Mouse (Mus musculus): ENCODE measurements around the gene Tnfrsf14.

DNA sequence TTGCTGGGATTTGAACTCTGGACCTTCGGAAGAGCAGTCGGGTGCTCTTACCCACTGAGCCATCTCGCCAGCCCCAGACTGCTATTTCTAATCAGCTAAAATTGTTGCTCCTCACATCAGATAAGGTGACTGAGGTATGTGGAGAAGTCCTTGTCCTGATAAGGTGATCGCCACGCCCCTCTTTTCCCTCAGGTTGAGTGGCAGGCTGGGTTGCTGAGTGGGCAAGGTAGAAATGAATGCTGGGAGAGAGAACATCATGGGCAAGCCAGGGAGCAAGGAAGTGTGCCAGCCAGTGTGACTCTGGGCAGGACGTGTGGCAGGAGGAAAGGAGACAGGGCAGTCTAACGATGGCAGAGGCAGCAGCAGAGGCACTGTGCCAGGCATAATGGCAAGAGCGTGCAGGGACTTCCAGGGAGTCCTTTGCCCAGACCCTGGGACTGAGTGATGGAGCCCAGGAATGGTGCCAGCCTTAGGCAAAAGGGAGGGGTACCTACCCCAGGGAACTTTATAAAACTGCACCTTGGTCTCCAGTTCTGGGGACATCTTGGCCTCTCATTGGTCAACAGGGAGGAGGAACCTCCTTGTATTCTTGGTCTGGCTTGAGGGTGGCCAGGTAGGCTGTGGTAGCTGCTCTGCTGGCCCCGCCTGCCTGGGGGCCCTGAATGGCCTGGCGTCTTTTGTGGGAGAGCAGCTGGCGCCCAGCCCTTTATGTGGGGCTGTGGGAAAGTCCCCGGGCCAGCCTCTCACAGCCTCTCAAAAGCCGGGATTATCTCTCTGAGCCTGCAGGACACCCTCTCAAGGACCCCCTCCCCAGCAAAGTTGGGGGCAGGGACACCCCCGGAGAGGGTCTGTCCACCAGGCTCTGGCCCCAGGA is 19.9 kb upstream of the Tnfrsf14 start:
- TF ChIP-seq POLR2A (IDR thresholded peaks at IDR 0.05; ENCODE audit: extremely low read depth, insufficient read depth, low read length) (no peak), CTCF (IDR thresholded peaks at IDR 0.05; ENCODE audit: extremely low read depth, insufficient read depth, low read length) (no peak)
